Mouse (Mus musculus) cerebellum, adult 2 months (tissue): ENCODE measurements at regions not wholly inside any gene's neighbourhood (a gene's known extent, or its start where the extent isn't known, plus 50 kb on each side); places are given as distances from the start of the nearest gene placed in this dataset.

Source experiments
- DNase-seq, 2 experiments: peaks; one replicate each; pipeline ENCODE4 v3.0.0; 2021
- H3K27ac ChIP-seq: fragments of 200-500 bp; 2 replicates; pipeline ENCODE4 v1.5.1; 2012; ENCODE audit warnings: low read length, control low read depth, inconsistent platforms; ENCODE audit not compliant: insufficient read depth
- H3K27me3 ChIP-seq: fragments of 200-500 bp; 2 replicates; pipeline ENCODE4 v1.6.1; 2012; ENCODE audit warnings: inconsistent platforms, mild to moderate bottlenecking, low read length, moderate library complexity; ENCODE audit not compliant: control insufficient read depth, insufficient read depth
- H3K4me1 ChIP-seq: fragments of 200-500 bp; 2 replicates; pipeline ENCODE4 v1.6.1; 2011; ENCODE audit warnings: low read length; ENCODE audit not compliant: control insufficient read depth, insufficient read depth
- H3K4me3 ChIP-seq: fragments of 200-500 bp; replicated peaks from 2 replicates; pipeline ENCODE3; 2011; ENCODE audit warnings: mild to moderate bottlenecking, low read depth, low read length, control low read depth; ENCODE audit not compliant: insufficient read depth
- CTCF ChIP-seq: fragments of 200-500 bp; IDR thresholded peaks from 2 replicates; pipeline ENCODE4 v1.5.1; 2011; ENCODE audit warnings: low read depth, mild to moderate bottlenecking, control low read depth, low read length, moderate library complexity, borderline replicate concordance; ENCODE audit not compliant: insufficient read depth
- POLR2A ChIP-seq: fragments of 200-500 bp; IDR thresholded peaks from 2 replicates; pipeline ENCODE4 v1.6.1; 2011; ENCODE audit warnings: low read length, control low read depth, borderline replicate concordance; ENCODE audit not compliant: insufficient read depth
- whole genome bisulfite sequencing: fragments of 180-500 bp; shearing (Covaris S2); methylation state at CpG from one replicate; pipeline ENCODE4 v1.1.7; 2018; 5-methylcytosine and 5-hydroxymethylcytosine counted together

DNA sequence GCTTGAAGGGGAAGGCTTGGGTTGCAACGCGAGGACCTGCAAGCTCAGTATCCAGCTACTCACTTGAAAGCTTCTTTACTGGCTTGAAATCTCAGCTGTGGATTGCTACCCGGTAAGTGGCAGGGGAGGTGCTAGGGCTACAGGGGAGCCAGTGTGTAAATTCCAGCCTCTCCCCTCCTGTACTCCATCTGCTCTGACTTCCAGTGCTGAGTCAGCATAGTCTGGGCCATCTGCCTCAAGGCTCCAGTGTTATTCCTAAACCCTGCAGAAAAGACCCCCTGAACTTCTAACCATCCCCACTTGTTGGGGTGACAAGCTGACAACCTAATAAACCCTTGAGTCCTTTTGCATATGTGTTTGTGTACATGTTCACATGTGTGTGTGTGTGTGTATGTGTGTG is 140.0 kb upstream of the Kcnab2 start:
- Histone ChIP-seq H3K27me3 (no peaks in the 10 kb centered on the region), H3K27ac (no peak overlapping the region), H3K4me1 (no peaks in the 10 kb centered on the region), H3K4me3 (no peak overlapping the region)
- TF ChIP-seq POLR2A (no peak), CTCF (no peak)
- WGBS = 37% methylated on average over 3 of the region's 3 CpGs
- DNase-seq = no peak

DNA sequence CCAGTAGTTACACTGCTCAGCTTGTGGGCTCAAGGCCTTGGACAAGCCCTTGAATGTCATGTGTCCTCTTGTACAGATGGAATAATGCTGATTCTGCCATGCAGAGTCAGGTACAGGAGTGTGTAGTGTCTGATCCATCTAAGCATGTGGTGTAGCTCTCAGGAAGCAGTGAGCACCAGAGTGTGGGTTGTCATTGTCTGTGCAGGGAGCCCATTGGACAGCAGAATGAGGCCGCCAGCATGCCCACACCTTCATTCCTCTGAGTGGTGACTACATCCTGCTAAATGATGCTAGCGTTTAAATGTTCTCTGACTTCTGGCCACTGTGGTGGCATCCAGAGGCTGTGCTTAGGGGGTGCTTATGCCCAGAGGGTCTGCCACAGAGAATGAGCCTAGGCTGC is 137.5 kb upstream of the Kcnab2 start:
- no peak for DNase-seq
- no peaks in the 10 kb centered on the region for H3K27me3 ChIP-seq
- no peak overlapping the region for H3K27ac ChIP-seq
- 98% methylated on average over 2 of the region's 2 CpGs for WGBS
- H3K4me3 ChIP-seq = no peak overlapping the region
- TF ChIP-seq POLR2A = no peak
- TF ChIP-seq CTCF = no peak
- no peaks in the 10 kb centered on the region for H3K4me1 ChIP-seq

- DNase-seq = no peak
- Histone ChIP-seq H3K4me1 (no peaks in the 10 kb centered on the region), H3K27ac (no peak overlapping the region), H3K27me3 (no peaks in the 10 kb centered on the region), H3K4me3 (no peak overlapping the region)
- 88% methylated on average over 13 of the region's 13 CpGs for WGBS
- TF ChIP-seq POLR2A (no peak), CTCF (no peak)
These were observed 136.9 kb upstream of the Kcnab2 start for GRCm38 (mm10) chr4:152614356-152615100.
